Mouse (Mus musculus) urinary bladder, adult 18-20 months (tissue): ENCODE measurements around the gene Bmx.

ENCODE experiments used
- DNase-seq, 2 experiments: peaks; one replicate each; pipeline ENCODE4 v3.0.0; 2022; ENCODE audit warnings: low spot score in 2 of 2, mixed read lengths in 2 of 2

Gene Bmx

GRCm38 (mm10) chrX:164258057-164258456 lies at the start of gene Bmx:
TSS of gene Bmx (minus strand) at chrX:164258193.
- no peak for DNase-seq

- DNase-seq: no peak
Observed at GRCm38 (mm10) chrX:164306250-164306649, 48.3 kb upstream of the Bmx start.

- no peak for DNase-seq
Observed at GRCm38 (mm10) chrX:164291147-164291546, 33.2 kb upstream of the Bmx start.

- no peak for DNase-seq
Observed at GRCm38 (mm10) chrX:164287077-164287476, 29.1 kb upstream of the Bmx start.

GRCm38 (mm10) chrX:164283808-164284207 lies 25.8 kb upstream of the Bmx start:
- peak in 1 of 2 experiments; percentile 22 for DNase-seq

GRCm38 (mm10) chrX:164280918-164281647 lies 23.1 kb upstream of the Bmx start:
- DNase-seq: no peak

- DNase-seq: no peak
Observed at GRCm38 (mm10) chrX:164275536-164275935, 17.5 kb upstream of the Bmx start.

- DNase-seq: no peak
Observed at GRCm38 (mm10) chrX:164270603-164271002, 12.6 kb upstream of the Bmx start.

- peak; percentile 42 to 59 for DNase-seq
Observed at GRCm38 (mm10) chrX:164269285-164269761, 11.3 kb upstream of the Bmx start, which contains the start of gene Pir. TSS of gene Pir (plus strand) at chrX:164269371.

GRCm38 (mm10) chrX:164264861-164265260 lies 6.9 kb upstream of the Bmx start:
- no peak for DNase-seq

- no peak for DNase-seq
Observed at GRCm38 (mm10) chrX:164262286-164262685, 4.3 kb upstream of the Bmx start.

- no peak for DNase-seq
Observed at GRCm38 (mm10) chrX:164258662-164259061, 669 bp upstream of the Bmx start.

GRCm38 (mm10) chrX:164256527-164256926 lies 1.5 kb downstream of the Bmx start:
- DNase-seq: no peak

- no peak for DNase-seq
Observed at GRCm38 (mm10) chrX:164246722-164247121, 11.3 kb downstream of the Bmx start.

GRCm38 (mm10) chrX:164245714-164246113 lies 12.3 kb downstream of the Bmx start:
- DNase-seq: no peak

- no peak for DNase-seq
Observed at GRCm38 (mm10) chrX:164233380-164233779, 24.6 kb downstream of the Bmx start.

GRCm38 (mm10) chrX:164221989-164222388 lies 36.0 kb downstream of the Bmx start:
- no peak for DNase-seq

GRCm38 (mm10) chrX:164200547-164200946 lies 57.4 kb downstream of the Bmx start:
- no peak for DNase-seq

- DNase-seq: no peak
Observed at GRCm38 (mm10) chrX:164197679-164198078, 60.3 kb downstream of the Bmx start.

GRCm38 (mm10) chrX:164189880-164190279 lies 68.1 kb downstream of the Bmx start:
- DNase-seq: no peak

GRCm38 (mm10) chrX:164183844-164184243 lies 74.1 kb downstream of the Bmx start:
- DNase-seq: peak; percentile 10 to 19

- peak in 1 of 2 experiments; percentile 4 for DNase-seq
Observed at GRCm38 (mm10) chrX:164179746-164180145, 78.2 kb downstream of the Bmx start.

GRCm38 (mm10) chrX:164178856-164179255 lies 79.1 kb downstream of the Bmx start:
- DNase-seq: no peak

GRCm38 (mm10) chrX:164175780-164176179 lies 82.2 kb downstream of the Bmx start:
- DNase-seq: no peak
